20 mouse cellular contexts compared by ENCODE assay signal in genomic region chr6:88909151-88909550, GRCm38 (mm10). TPM values are rescaled to one million over a fixed set of nuclear protein-coding genes. Genes with fewer than 3 reads are reported as not detected.
"Had no signal": no experiment of that assay in that cellular context is flagged by ENCODE, and none has a peak within 500 bp of the region (broad histone marks: within the 10 kb centered on the region; RNA-seq: fewer than 3 reads in every experiment).

No protein-coding gene starts in this region.

- H3K27ac ChIP-seq: limb, embryonic 10.5 days; limb, embryonic 13.5 days; neural tube, embryonic 12.5 days; neural tube, embryonic 15.5 days; stomach, postnatal 0 days had no signal

- DNase-seq: kidney, adult 18-20 months; kidney, adult 9 months; kidney, postnatal 14 days; kidney, postnatal 4 days; lung, adult 2 months; lung, postnatal 14 days; lung, postnatal 4 days; midbrain, embryonic 14.5 days; right cerebral cortex, adult 18-20 months; right cerebral cortex, postnatal 14 days; right cerebral cortex, postnatal 4 days had no signal

- H3K9ac ChIP-seq: limb, embryonic 13.5 days; liver, embryonic 15.5 days; neural tube, embryonic 12.5 days; neural tube, embryonic 15.5 days had no signal

- ATAC-seq: inflammation-experienced regulatory T-cells, adult 6 months; intestine, embryonic 16.5 days had no signal

- H3K4me2 ChIP-seq: limb, embryonic 13.5 days; liver, embryonic 15.5 days; midbrain, embryonic 11.5 days; neural tube, embryonic 12.5 days; neural tube, embryonic 15.5 days had no signal

- H3K27me3 ChIP-seq: limb, embryonic 13.5 days; liver, embryonic 15.5 days; neural tube, embryonic 12.5 days; neural tube, embryonic 15.5 days had no signal

- H3K9me3 ChIP-seq: limb, embryonic 10.5 days; limb, embryonic 13.5 days; liver, embryonic 15.5 days; neural tube, embryonic 12.5 days; neural tube, embryonic 15.5 days had no signal

- H3K4me3 ChIP-seq: limb, embryonic 10.5 days; limb, embryonic 13.5 days; liver, embryonic 15.5 days; neural tube, embryonic 12.5 days; neural tube, embryonic 15.5 days had no signal

RNA-seq across cellular contexts. Expression of gene Podxl2, which starts 34.3 kb away (rescaled TPM):
- polyA plus RNA-seq: inflammation-experienced regulatory T-cells, adult 6 months had no signal
